Mouse (Mus musculus) limb, embryonic 14.5 days (tissue): ENCODE results near the gene Gm37240. TPM values are rescaled to one million over a fixed set of nuclear protein-coding genes. Genes with fewer than 3 reads are reported as not detected.

Experiments used
- ATAC-seq: fragments of 200-750 bp; cut with Nextera tagmentation; 2 replicates; pipeline ENCODE4 v1.8.0; 2017; ENCODE audit warnings: low read depth, moderate number of reproducible peaks, moderate TSS enrichment; ENCODE audit not compliant: low FRiP score
- DNase-seq: peaks from one replicate; pipeline ENCODE4 v3.0.0-alpha.2; 2015; ENCODE audit warnings: low spot score
- H3K27ac ChIP-seq: fragments of 300-500 bp; sonication (generic); replicated peaks from 2 replicates; pipeline ENCODE4 v1.5.1; 2014; ENCODE audit warnings: low read depth, mild to moderate bottlenecking, low read length, moderate library complexity, mixed read lengths
- H3K27me3 ChIP-seq: fragments of 300-500 bp; sonication (generic); 2 replicates; pipeline ENCODE4 v1.6.1; 2014; ENCODE audit warnings: low read length, mixed read lengths; ENCODE audit not compliant: control insufficient read depth, insufficient read depth
- H3K36me3 ChIP-seq: fragments of 300-500 bp; sonication (generic); 2 replicates; pipeline ENCODE4 v1.6.1; 2014; ENCODE audit warnings: mild to moderate bottlenecking, low read length, moderate library complexity, mixed read lengths; ENCODE audit not compliant: control insufficient read depth, insufficient read depth
- H3K4me1 ChIP-seq: fragments of 300-500 bp; sonication (generic); 2 replicates; pipeline ENCODE4 v1.6.1; 2014; ENCODE audit warnings: antibody characterized with exemption, low read length, mixed read lengths; ENCODE audit not compliant: control insufficient read depth, insufficient read depth
- H3K4me2 ChIP-seq: fragments of 300-500 bp; sonication (generic); replicated peaks from 2 replicates; pipeline ENCODE4 v1.6.1; 2014; ENCODE audit warnings: low read depth, mild to moderate bottlenecking, low read length, moderate library complexity; ENCODE audit not compliant: severe bottlenecking
- H3K4me3 ChIP-seq: fragments of 300-500 bp; sonication (generic); replicated peaks from 2 replicates; pipeline ENCODE4 v1.5.1; 2014; ENCODE audit warnings: low read length
- H3K9ac ChIP-seq: fragments of 300-500 bp; sonication (generic); 2 replicates; pipeline ENCODE4 v1.6.1; 2014; ENCODE audit warnings: mild to moderate bottlenecking, low read depth, low read length, moderate library complexity; ENCODE audit not compliant: severe bottlenecking
- H3K9me3 ChIP-seq: fragments of 300-500 bp; sonication (generic); 2 replicates; pipeline ENCODE4 v1.6.1; 2016; ENCODE audit warnings: low read length; ENCODE audit not compliant: control insufficient read depth
- POLR2A ChIP-seq: fragments of 200-500 bp; IDR thresholded peaks from 2 replicates; pipeline ENCODE4 v1.8.0; 2012; ENCODE audit warnings: inconsistent platforms, mild to moderate bottlenecking, moderate library complexity, borderline replicate concordance; ENCODE audit not compliant: insufficient read depth, insufficient read length; ENCODE audit errors: extremely low read depth
- WGBS: fragments of 180-500 bp; shearing (Covaris S2); extraction: QIAGEN DNeasy Blood & Tissue Kit; methylation state at CpG from one replicate; pipeline ENCODE4 v1.1.7; 2014; 5-methylcytosine and 5-hydroxymethylcytosine counted together
- polyA plus RNA-seq, 2 experiments: library from polyadenylated mRNA; depleted of rRNA in 1 of 2; stranded (reverse) in 1 of 2; unstranded in 1 of 2; fragments of >200 nt; fragmentation: Nextera tagmentation in 1 of 2; extraction: Ambion mirVana in 1 of 2; gene quantifications; 2 replicates each; pipeline versions ENCODE4 v1.2.1 to v1.2.3; 2012 to 2014

The Gm37240 gene
- polyA plus RNA-seq, 2 experiments, result 2.0 to 13.4 TPM

- Histone ChIP-seq H3K27me3 (no peaks in the 10 kb centered on the region), H3K4me1 (0 out of 2 replicates have a peak, but pooled peaks cover 6% of the 10 kb centered on the region), H3K9me3 (no peaks in the 10 kb centered on the region), H3K9ac (no peak overlapping the region), H3K4me3 (no peak overlapping the region), H3K36me3 (no peaks in the 10 kb centered on the region), H3K4me2 (no peak overlapping the region), H3K27ac (no peak overlapping the region)
- TF ChIP-seq POLR2A, result no peak
- ATAC-seq (no peak), DNase-seq (no peak)
- 80% methylated on average over 7 of the region's 7 CpGs for WGBS
These were observed 227.6 kb downstream of the Gm37240 start for GRCm38 (mm10) chr3:85659681-85660080.

- H3K4me1 ChIP-seq, result 0 out of 2 replicates have a peak, but pooled peaks cover 6% of the 10 kb centered on the region
- 91% methylated on average over 3 of the region's 3 CpGs for WGBS
- H3K4me3 ChIP-seq, result no peak overlapping the region
- no peak overlapping the region for H3K4me2 ChIP-seq
- ATAC-seq, result no peak
- H3K27me3 ChIP-seq, result no peaks in the 10 kb centered on the region
- DNase-seq, result no peak
- no peak for TF ChIP-seq POLR2A
- H3K27ac ChIP-seq, result no peak overlapping the region
- H3K36me3 ChIP-seq, result no peaks in the 10 kb centered on the region
- H3K9ac ChIP-seq, result no peak overlapping the region
- H3K9me3 ChIP-seq, result no peaks in the 10 kb centered on the region
These were observed 231.8 kb downstream of the Gm37240 start for GRCm38 (mm10) chr3:85655538-85655937.

- Histone ChIP-seq H3K27me3 (no peaks in the 10 kb centered on the region), H3K36me3 (no peaks in the 10 kb centered on the region), H3K4me2 (no peak overlapping the region), H3K27ac (no peak overlapping the region), H3K4me1 (no peaks in the 10 kb centered on the region), H3K9me3 (no peaks in the 10 kb centered on the region), H3K4me3 (no peak overlapping the region), H3K9ac (no peak overlapping the region)
- 87% methylated on average over 4 of the region's 4 CpGs for WGBS
- ATAC-seq (no peak), DNase-seq (no peak)
- no peak for TF ChIP-seq POLR2A
These were observed 234.3 kb downstream of the Gm37240 start for GRCm38 (mm10) chr3:85652727-85653665.

GRCm38 (mm10) chr3:85649176-85649575, 238.1 kb downstream of the Gm37240 start:
- Histone ChIP-seq H3K27me3 (no peaks in the 10 kb centered on the region), H3K4me1 (no peaks in the 10 kb centered on the region), H3K4me3 (no peak overlapping the region), H3K36me3 (no peaks in the 10 kb centered on the region), H3K9ac (no peak overlapping the region), H3K9me3 (no peaks in the 10 kb centered on the region), H3K4me2 (no peak overlapping the region), H3K27ac (no peak overlapping the region)
- ATAC-seq (no peak), DNase-seq (no peak)
- WGBS, result 90% methylated on average over 4 of the region's 4 CpGs
- TF ChIP-seq POLR2A, result no peak

- H3K4me3 ChIP-seq, result no peak overlapping the region
- H3K36me3 ChIP-seq, result no peaks in the 10 kb centered on the region
- ATAC-seq (no peak), DNase-seq (no peak)
- 90% methylated on average over 7 of the region's 7 CpGs for WGBS
- H3K4me2 ChIP-seq, result no peak overlapping the region
- H3K27me3 ChIP-seq, result no peaks in the 10 kb centered on the region
- H3K27ac ChIP-seq, result no peak overlapping the region
- no peaks in the 10 kb centered on the region for H3K4me1 ChIP-seq
- no peak for TF ChIP-seq POLR2A
- no peaks in the 10 kb centered on the region for H3K9me3 ChIP-seq
- no peak overlapping the region for H3K9ac ChIP-seq
These were observed 241.8 kb downstream of the Gm37240 start for GRCm38 (mm10) chr3:85645517-85646004.
